Mouse (Mus musculus) heart, embryonic 11.5 days (tissue): ENCODE data around the gene Paqr9. TPM values are rescaled to one million over a fixed set of nuclear protein-coding genes. Genes with fewer than 3 reads are reported as not detected.
A peak's percentile ranks its signal among the peaks of the same experiment; 100 is the strongest.

ENCODE experiments used
- ATAC-seq: fragments of 200-750 bp; cut with Nextera tagmentation; replicated peaks from 2 replicates; pipeline ENCODE4 v1.8.0; 2017; ENCODE audit warnings: moderate library complexity; ENCODE audit not compliant: insufficient number of reproducible peaks, low FRiP score, low TSS enrichment
- H3K27ac ChIP-seq: fragments of 300-500 bp; sonication (generic); 2 replicates; pipeline ENCODE4 v1.5.1; 2014; ENCODE audit warnings: mild to moderate bottlenecking, low read depth, low read length
- H3K27me3 ChIP-seq: fragments of 300-500 bp; sonication (generic); 2 replicates; pipeline ENCODE4 v1.6.1; 2014; ENCODE audit warnings: mild to moderate bottlenecking, low read length, mixed read lengths; ENCODE audit not compliant: control insufficient read depth, insufficient read depth
- H3K36me3 ChIP-seq: fragments of 300-500 bp; sonication (generic); 2 replicates; pipeline ENCODE4 v1.6.1; 2014; ENCODE audit warnings: mild to moderate bottlenecking, low read length, moderate library complexity, mixed read lengths; ENCODE audit not compliant: control insufficient read depth, insufficient read depth
- H3K4me1 ChIP-seq: fragments of 300-500 bp; sonication (generic); 2 replicates; pipeline ENCODE4 v1.6.1; 2014; ENCODE audit warnings: low read length; ENCODE audit not compliant: control insufficient read depth, insufficient read depth
- H3K4me2 ChIP-seq: fragments of 300-500 bp; sonication (generic); 2 replicates; pipeline ENCODE4 v1.6.1; 2014; ENCODE audit warnings: mild to moderate bottlenecking, moderate library complexity
- H3K4me3 ChIP-seq: fragments of 300-500 bp; sonication (generic); 2 replicates; pipeline ENCODE4 v1.5.1; 2014; ENCODE audit warnings: low read depth, low read length
- H3K9ac ChIP-seq: fragments of 300-500 bp; sonication (generic); 2 replicates; pipeline ENCODE4 v1.6.1; 2014; ENCODE audit warnings: mild to moderate bottlenecking, low read depth, low read length, moderate library complexity
- H3K9me3 ChIP-seq: fragments of 300-500 bp; sonication (generic); replicated peaks from 2 replicates; pipeline ENCODE4 v1.6.1; 2016; ENCODE audit warnings: low read length; ENCODE audit not compliant: control insufficient read depth
- WGBS: fragments of 180-500 bp; shearing (Covaris S2); extraction: QIAGEN DNeasy Blood & Tissue Kit; methylation state at CpG from one replicate; pipeline ENCODE4 v1.1.7; 2014; ENCODE audit not compliant: insufficient replicate concordance; 5-methylcytosine and 5-hydroxymethylcytosine counted together
- polyA plus RNA-seq: library from polyadenylated mRNA; unstranded; fragments of >200 nt; fragmentation: Nextera tagmentation; extraction: Ambion mirVana; gene quantifications from 2 replicates; pipeline ENCODE4 v1.2.1, GENCODE M21; 2014

Gene Paqr9
- polyA plus RNA-seq, 1 experiment from 2014 or later: 0.86 TPM

GRCm38 (mm10) chr9:95540487-95540886 lies 19.0 kb upstream of the Paqr9 start:
- Histone ChIP-seq H3K9me3 (no peaks in the 10 kb centered on the region), H3K4me1 (no peaks in the 10 kb centered on the region), H3K4me3 (no peak overlapping the region), H3K4me2 (no peak overlapping the region), H3K36me3 (no peaks in the 10 kb centered on the region), H3K27ac (no peak overlapping the region), H3K27me3 (no peaks in the 10 kb centered on the region), H3K9ac (no peak overlapping the region)
- 61% methylated on average over 4 of the region's 4 CpGs for WGBS
- ATAC-seq: no peak

- H3K27me3 ChIP-seq: no peaks in the 10 kb centered on the region
- no peak overlapping the region for H3K4me3 ChIP-seq
- ATAC-seq: no peak
- H3K36me3 ChIP-seq: no peaks in the 10 kb centered on the region
- H3K27ac ChIP-seq: no peak overlapping the region
- H3K9ac ChIP-seq: no peak overlapping the region
- no peaks in the 10 kb centered on the region for H3K9me3 ChIP-seq
- H3K4me1 ChIP-seq: no peaks in the 10 kb centered on the region
- no peak overlapping the region for H3K4me2 ChIP-seq
These were observed 18.2 kb upstream of the Paqr9 start for GRCm38 (mm10) chr9:95541208-95541607.

DNA sequence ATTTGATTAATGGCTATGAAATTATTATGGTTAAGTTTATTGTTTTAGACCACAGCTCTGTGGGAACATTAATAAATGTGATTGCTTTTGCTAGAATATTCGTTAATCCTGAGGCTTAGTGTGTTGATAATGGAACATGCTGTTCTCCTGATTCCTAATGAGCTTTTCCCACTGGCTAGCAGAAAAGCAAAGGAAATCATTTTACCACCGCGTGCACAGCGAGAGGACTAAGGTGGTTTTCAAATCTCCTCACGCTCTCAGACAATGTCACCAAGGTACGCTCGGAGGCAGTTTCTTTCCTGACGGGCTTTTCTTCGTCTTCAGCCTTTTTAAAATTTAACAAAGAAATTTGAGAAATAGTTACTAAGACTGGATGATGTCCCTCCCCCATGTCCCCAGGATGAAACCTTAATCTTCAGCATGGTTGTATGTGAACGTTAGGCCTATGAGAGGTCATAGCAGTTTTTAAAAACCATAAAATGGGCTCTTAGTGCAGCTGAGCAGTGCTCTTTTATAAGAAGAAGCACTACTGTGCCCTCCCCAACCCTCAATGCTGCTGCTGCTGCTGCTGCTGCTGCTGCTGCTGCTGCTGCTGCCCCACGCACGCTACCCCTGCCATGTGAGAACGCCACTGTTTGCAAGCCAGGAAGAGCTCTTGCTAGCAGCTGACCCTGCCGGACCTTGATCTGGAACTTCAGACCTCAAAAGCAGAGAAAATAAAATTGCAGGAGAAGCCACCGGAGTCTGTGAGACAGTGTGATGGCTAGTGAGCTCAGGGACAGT lies 17.6 kb upstream of the Paqr9 start:
- H3K27ac ChIP-seq: no peak overlapping the region
- no peak for ATAC-seq
- H3K4me1 ChIP-seq: no peaks in the 10 kb centered on the region
- H3K9ac ChIP-seq: no peak overlapping the region
- H3K27me3 ChIP-seq: no peaks in the 10 kb centered on the region
- H3K36me3 ChIP-seq: no peaks in the 10 kb centered on the region
- H3K9me3 ChIP-seq: no peaks in the 10 kb centered on the region
- H3K4me2 ChIP-seq: no peak overlapping the region
- H3K4me3 ChIP-seq: no peak overlapping the region
- 81% methylated on average over 15 of the region's 15 CpGs for WGBS

DNA sequence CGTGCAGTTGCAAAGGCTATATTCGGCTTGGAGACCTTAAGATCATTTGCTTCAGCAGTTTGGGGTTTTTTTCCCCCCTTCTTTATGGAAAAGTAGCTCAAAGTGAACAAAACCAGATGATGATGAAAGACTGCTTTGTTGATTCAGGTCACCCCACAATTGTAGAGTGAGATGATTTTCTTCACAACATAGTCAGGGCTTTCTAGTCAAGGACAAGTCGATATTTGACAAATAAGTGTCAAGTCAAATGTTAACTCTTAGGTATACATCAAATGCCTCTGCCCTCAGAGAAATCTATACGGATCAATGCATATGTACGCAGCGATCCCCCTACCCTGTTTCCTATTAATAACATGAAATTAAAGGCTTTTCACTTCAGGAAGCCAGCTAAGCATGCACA lies 17.0 kb upstream of the Paqr9 start:
- H3K4me2 ChIP-seq: no peak overlapping the region
- no peak for ATAC-seq
- no peak overlapping the region for H3K9ac ChIP-seq
- H3K36me3 ChIP-seq: no peaks in the 10 kb centered on the region
- no peak overlapping the region for H3K27ac ChIP-seq
- H3K4me3 ChIP-seq: no peak overlapping the region
- no peaks in the 10 kb centered on the region for H3K9me3 ChIP-seq
- no peaks in the 10 kb centered on the region for H3K27me3 ChIP-seq
- 78% methylated on average over 6 of the region's 6 CpGs for WGBS
- H3K4me1 ChIP-seq: no peaks in the 10 kb centered on the region

GRCm38 (mm10) chr9:95544598-95544997 lies 14.9 kb upstream of the Paqr9 start:
- Histone ChIP-seq H3K9ac (no peak overlapping the region), H3K27me3 (no peaks in the 10 kb centered on the region), H3K4me2 (no peak overlapping the region), H3K36me3 (no peaks in the 10 kb centered on the region), H3K27ac (no peak overlapping the region), H3K4me3 (no peak overlapping the region), H3K4me1 (peaks cover under 1% of the 10 kb centered on the region; the same call in 1 of the 2 replicates), H3K9me3 (no peaks in the 10 kb centered on the region)
- no peak for ATAC-seq
- WGBS: 94% methylated on average over 4 of the region's 4 CpGs

DNA sequence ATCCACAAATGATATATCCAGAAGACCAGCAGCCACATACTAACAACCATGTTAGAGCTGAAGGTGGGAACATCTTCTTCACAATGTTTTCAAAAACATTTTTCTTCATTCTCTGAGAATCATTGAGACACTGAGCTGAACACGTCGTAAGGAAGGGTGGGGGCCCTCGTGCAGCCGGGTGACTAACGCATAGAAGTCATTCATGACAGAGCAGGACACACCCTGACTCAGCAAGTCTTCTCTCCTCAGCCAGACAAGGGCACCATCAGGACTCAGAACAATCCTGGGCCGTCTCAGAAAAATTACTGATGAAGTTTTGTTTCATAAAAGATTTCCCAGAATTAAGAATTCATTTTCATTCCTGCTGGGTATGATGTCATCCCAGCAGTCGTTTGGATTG lies 12.8 kb upstream of the Paqr9 start:
- Histone ChIP-seq H3K27ac (no peak overlapping the region), H3K27me3 (no peaks in the 10 kb centered on the region), H3K4me3 (no peak overlapping the region), H3K9me3 (no peaks in the 10 kb centered on the region), H3K36me3 (no peaks in the 10 kb centered on the region), H3K4me2 (no peak overlapping the region), H3K4me1 (peaks cover 15% of the 10 kb centered on the region; the same call in 1 of the 2 replicates), H3K9ac (no peak overlapping the region)
- peak; percentile 81; the same call in 1 of the 2 replicates for ATAC-seq
- 59% methylated on average over 7 of the region's 7 CpGs for WGBS

DNA sequence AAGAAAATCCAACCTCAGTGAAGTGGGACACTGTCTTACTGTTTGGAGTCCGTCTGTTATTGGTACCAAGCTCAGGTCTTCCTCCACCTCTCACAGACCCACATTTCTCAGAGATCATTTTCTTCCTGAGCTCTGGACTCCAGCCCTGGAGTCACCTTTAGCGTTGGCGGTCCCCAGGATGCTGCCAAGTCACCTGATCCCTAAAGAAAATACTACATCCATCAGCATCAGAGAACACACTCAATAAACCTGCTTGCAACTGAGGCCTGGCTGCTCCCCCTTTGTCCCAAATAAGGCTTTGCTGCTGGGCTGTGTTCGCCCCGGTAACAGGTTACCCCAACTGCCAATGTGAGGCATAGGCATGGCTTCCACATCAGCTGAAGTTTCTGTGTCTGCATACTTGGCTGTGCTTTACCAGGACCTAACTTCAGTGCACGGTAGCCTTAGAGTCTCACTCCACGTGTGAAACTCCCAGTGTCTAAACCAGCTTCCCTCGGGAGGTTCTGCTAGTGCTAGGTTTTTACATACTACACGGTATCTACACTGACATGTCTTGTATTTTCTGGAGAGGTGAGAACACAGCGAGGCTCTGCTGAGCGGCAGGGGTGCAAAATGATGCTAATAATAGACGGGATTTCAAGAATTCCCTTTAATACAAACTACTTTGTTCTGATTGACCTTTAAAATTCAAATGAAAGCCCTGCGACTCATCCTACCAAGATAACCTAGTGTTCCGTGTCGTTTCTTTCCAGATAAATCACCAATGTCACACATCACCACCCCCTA lies 9.6 kb upstream of the Paqr9 start:
- peak overlapping the region; percentile 22; the same call in 1 of the 2 replicates for H3K4me2 ChIP-seq
- no peaks in the 10 kb centered on the region for H3K9me3 ChIP-seq
- 51% methylated on average over 15 of the region's 15 CpGs for WGBS
- H3K4me1 ChIP-seq: peaks cover 15% of the 10 kb centered on the region; the same call in 1 of the 2 replicates
- H3K4me3 ChIP-seq: no peak overlapping the region
- H3K27me3 ChIP-seq: no peaks in the 10 kb centered on the region
- no peak overlapping the region for H3K9ac ChIP-seq
- no peak overlapping the region for H3K27ac ChIP-seq
- H3K36me3 ChIP-seq: no peaks in the 10 kb centered on the region
- ATAC-seq: no peak

GRCm38 (mm10) chr9:95550856-95551774 lies 8.3 kb upstream of the Paqr9 start:
- H3K27me3 ChIP-seq: peaks cover 2% of the 10 kb centered on the region; the same call in 1 of the 2 replicates
- H3K27ac ChIP-seq: peak overlapping the region; percentile 29; the same call in 1 of the 2 replicates
- H3K4me3 ChIP-seq: no peak overlapping the region
- H3K4me1 ChIP-seq: peaks cover 15% of the 10 kb centered on the region; the same call in 1 of the 2 replicates
- 37% methylated on average over 9 of the region's 9 CpGs for WGBS
- no peak overlapping the region for H3K9ac ChIP-seq
- H3K9me3 ChIP-seq: no peaks in the 10 kb centered on the region; the same call in 1 of the 2 replicates
- ATAC-seq: peak; percentile 55; the same call in 1 of the 2 replicates
- no peak overlapping the region for H3K4me2 ChIP-seq
- no peaks in the 10 kb centered on the region for H3K36me3 ChIP-seq
